Mouse (Mus musculus): ENCODE measurements around the gene Plcb1.
A peak's percentile ranks its signal among the peaks of the same experiment; 100 is the strongest.

Gene Plcb1

DNA sequence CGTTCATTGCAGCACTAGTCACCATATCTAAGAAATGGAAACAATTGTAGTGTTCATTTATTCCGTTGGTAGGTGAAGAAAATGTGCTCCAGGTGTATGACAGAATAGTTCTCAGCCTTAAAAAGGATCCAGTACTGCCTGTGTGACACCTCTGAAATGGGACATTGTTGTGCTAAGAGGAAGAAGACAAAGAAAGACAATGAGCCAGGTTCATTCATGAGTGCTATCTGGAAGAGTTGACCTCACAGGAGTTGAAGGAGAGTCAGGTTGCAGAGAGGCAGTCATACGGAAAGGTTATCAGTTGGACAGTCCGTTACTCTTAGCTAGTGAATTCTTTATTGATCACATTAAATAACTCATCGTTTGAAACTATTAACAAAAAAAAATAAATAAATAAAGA is 286.6 kb downstream of the Plcb1 start:
- DNase-seq (ENCODE audit: low read depth), result no peak

DNA sequence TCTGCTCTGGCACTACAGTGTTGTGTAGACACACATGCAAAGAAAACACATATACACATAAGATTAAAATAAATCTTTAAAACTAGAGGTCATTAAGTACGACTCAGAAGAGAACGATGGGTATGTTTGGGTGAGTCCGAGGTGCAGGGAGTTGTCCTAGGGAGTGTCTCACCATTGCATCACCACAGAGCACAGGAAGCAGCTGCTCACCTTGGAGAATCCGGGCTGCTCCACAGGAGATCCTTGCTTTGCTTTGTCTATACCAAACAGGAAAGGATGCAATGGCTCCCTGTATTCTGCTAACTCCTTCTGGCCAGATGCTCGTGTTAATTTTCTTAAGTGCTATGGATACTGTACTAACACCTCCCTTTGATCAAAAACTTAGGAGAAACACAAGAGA is 287.1 kb downstream of the Plcb1 start:
- DNase-seq (ENCODE audit: low read depth), result no peak

DNA sequence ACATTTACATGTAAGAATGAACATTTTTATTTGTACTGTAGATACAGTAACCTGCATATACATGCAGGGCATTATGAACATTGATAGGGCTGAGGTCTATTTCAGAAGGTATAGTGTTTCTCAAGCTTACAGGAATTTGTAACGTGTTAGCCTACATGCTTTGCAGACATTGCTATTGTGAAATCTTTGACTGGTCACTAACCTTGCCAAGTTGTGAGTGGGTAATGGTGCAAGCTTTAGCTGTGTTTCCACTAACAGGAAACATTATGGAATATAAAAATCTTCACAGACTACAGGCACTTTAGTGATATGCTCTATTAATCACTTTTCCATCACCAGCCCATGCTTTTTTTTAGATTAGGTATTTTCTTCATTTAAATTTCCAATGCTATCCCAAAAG is 289.5 kb downstream of the Plcb1 start:
- DNase-seq (ENCODE audit: low read depth), result no peak

- peak; percentile 22 for DNase-seq (ENCODE audit: low read depth)
Observed at GRCm38 (mm10) chr2:135092588-135093162, 306.8 kb downstream of the Plcb1 start.

- DNase-seq (ENCODE audit: low read depth), result no peak
Observed at GRCm38 (mm10) chr2:135101292-135101691, 315.4 kb downstream of the Plcb1 start.

DNA sequence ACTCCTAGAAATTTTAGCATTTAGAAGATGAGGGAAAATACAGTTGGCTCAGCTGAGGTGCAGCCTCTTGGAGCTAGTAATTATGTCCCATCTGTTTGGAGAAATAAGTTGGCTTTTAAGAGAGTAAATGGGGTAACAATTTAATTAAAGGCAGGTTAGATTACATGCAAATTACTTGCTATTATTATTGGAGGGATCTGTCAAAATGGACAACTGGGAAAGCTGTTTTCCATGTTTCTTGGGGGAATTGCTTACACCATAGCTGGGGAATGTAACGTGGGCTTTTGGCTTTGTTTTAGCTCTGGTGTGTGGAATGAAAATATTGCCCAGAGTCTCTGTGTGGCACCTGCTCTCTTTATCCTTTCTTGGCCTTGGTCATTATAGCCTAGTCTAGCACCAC is 316.1 kb downstream of the Plcb1 start:
- DNase-seq (ENCODE audit: low read depth), result no peak

- DNase-seq (ENCODE audit: low read depth), result no peak
Observed at GRCm38 (mm10) chr2:135106649-135107048, 320.8 kb downstream of the Plcb1 start.

DNA sequence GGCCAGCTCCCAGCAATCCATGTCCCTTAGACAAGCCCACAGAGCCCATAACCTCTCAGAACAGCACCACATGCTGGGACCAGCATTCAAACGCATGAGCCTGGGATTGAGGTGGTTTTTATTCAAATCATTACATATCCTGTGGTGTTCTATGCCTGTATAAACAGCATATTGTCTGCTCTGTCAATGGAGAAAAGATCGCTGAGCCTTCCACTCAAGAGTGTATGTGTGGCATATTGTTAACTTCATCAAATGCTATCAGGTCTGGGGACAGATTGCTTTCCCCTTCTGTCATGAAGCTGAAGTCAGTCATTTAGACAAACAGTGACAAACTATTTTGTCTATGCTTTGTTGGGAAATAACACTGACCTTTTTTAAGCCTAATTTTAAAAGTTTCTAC is 322.7 kb downstream of the Plcb1 start:
- no peak for DNase-seq (ENCODE audit: low read depth)

DNA sequence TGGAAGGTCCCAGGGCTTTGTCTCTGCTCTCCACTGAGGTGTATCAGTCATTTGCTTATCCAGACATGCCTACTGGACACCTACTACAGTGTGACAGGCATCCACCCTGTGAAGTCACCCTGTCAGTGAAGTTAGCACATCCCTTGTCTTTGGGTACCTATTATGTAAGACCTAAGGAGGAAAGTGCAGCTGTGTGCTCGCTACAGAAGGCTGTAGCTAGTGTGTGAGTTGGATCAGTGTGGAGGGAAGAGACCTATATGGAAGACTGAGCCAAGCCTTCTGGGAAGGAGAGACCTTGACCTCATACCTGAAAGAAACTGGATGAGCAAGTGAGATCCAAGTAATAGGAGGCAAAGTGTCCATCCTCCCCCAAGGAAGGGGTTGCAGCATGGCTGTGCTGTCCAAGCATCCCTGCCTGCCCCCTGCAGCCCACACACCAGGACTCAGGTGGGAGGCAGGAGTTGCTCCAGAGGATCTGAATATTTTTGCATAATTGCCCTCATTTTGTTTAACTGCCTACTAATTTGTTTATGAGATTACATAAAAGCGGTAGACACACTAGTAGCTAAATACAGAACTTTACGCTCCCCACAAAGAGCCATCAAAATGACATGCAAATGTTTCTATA is 328.7 kb downstream of the Plcb1 start:
- DNase-seq (ENCODE audit: low read depth), result no peak

GRCm38 (mm10) chr2:135123057-135123456 is 337.2 kb downstream of the Plcb1 start:
- no peak for DNase-seq (ENCODE audit: low read depth)

DNA sequence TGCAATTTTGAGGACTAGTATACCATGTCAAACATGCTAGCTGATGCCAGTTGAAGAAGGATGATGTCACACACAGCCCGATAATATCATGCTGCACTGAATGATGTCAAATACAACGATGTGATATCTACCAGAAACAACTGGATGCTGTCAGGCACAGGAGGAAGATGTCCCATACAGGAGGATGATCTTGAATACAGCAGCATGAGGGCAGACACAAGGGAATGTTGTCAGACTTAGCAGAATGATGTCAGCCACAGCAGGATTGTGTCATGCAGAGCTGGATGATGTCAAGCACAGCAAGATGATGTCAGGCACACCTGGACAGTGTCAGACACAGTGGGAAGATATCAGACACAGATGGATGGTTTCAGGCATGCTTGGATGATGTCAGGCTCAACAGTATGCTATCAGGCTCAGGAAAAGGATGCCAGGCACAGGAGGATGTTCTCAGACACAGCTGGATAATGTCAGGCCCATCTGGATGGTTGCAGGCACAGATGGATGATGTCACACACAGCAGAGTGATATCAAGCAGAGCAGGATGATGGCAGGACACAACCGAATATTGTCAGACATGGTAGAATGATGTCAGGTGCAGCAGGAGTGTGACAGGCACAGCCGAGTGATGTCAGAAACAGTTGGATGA is 338.0 kb downstream of the Plcb1 start:
- no peak for DNase-seq (ENCODE audit: low read depth)

DNA sequence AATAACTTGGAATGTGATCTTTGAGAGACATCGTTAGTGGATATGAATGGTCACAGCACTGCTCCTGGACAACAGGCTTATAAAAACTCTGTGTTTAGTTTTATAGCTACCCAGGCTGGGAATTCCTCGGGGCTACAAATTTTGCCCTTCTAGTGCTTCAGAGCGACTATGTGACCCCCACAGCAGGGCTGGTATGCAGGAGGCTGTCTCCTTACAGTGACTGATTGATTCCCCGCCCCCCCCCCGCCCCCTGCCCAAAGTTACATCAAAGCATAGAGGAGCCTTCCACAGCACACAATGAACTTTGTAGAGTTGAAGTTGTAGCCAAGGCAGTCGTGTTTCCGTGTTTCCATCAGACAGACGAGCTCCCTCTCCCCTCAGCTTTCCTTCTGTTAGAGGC is 354.7 kb downstream of the Plcb1 start:
- no peak for DNase-seq (ENCODE audit: low read depth)

GRCm38 (mm10) chr2:135152289-135152688 is 366.4 kb downstream of the Plcb1 start:
- DNase-seq (ENCODE audit: low read depth), result no peak

DNA sequence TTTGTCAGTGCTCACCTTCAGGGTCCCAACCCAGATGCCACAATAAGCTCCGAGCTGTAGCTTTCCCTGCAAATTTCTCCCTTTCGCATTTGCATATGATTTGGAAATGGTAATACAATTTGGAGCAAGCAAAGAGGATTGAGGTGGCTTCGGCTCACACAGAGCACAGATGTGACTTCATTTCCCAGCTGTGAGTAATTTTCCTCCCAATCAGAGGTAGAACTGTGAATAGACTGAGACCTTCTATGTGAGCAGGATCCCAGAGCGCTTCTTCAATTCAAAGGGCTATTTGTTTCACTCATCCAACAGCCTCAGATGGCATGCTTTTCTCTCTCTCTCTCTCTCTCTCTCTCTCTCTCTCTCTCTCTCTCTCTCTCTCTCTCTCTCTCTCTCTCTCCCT is 367.4 kb downstream of the Plcb1 start:
- no peak for DNase-seq (ENCODE audit: low read depth)

DNA sequence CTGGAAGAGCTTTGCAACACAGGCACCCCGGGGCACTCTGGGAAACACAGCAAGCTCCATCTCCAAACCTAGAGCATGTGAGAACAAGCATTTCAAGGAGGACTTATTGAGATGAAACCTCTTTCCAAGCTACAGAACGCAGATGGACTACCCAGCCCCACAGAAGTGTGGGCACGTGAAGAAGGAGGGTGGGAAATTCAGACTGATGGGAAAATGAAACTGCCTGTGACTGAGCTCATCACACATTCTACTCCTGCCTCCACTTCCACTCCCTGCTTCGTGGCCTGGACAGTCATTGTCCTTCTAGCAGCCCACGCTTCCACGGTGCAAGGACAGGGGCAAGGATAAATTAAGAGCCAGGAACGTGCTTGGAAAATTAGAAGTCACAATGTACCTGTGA is 370.2 kb downstream of the Plcb1 start:
- no peak for DNase-seq (ENCODE audit: low read depth)

DNA sequence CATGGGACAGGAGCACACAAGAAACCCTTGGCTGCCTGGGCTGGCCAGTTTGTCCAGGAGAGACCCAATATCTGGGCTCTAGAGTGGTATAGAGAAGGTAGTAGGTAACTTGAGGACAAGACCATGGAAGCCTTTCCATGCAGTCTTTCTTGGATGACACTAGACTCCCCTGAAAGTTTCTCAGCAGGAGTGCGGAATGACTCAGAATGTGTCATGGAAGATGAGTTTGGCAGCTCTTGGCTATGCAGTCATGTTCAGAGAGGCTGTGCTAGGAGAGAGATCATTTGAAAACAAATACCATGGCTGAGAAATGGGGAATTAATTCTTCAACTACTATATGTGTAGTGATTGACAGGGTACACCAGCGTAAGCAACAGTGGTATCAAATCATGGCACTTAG is 372.1 kb downstream of the Plcb1 start:
- DNase-seq (ENCODE audit: low read depth), result no peak

DNA sequence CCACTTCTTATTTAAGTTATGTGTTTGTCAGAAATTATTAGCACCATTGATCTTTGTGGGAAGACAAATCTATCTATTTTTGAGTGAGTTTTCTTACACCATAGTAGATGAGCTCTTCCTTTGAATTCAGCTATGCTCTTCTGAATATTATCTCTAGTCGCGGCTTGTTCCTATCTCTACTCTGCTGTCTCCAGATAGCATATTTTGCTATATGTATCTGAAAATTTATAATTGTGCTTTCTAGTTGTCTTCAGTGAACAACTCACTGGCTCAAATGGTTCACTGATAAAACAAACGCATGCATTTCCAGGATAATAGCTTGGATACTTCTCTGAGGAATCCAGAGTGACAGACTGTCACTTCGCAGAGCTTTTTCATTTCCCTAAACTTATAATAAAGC is 375.8 kb downstream of the Plcb1 start:
- no peak for DNase-seq (ENCODE audit: low read depth)

DNA sequence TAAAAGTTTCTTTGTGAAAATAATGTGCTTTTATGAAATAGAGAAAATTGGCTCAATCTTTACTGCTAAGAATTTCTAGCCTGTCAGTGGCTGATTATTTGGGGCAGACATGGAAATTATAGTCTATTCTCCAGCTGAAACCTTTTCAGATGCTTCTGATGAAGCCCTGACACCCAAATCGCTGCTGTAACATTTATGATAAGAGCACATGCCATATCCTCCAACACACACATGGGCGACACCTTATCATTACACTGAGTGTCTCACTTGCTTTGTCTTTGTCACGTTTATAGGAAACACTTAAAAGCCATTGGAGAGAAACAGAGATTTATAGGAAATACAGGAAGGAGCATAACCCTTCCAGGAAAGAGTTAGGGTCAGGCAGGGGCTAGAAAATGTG is 379.6 kb downstream of the Plcb1 start:
- no peak for DNase-seq (ENCODE audit: low read depth)

DNA sequence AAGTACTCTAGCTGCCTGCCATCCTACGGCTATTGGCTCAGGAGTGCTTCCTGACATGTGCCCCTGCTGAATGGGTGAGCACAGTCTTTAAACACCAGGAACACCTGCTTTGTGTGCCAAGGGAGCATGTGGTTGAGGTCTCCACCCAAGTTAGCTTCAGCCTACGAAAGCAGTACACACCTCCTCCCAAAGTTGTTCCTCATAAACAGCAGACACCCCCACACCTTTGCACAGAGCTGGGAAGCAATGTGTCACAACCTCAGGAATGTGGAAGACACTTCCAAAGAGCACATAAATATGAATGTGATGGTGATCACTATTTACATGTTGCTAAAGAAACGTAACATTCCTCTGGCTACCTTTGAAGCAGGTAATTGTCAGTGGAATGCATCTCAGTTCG is 389.7 kb downstream of the Plcb1 start:
- no peak for DNase-seq (ENCODE audit: low read depth)

DNA sequence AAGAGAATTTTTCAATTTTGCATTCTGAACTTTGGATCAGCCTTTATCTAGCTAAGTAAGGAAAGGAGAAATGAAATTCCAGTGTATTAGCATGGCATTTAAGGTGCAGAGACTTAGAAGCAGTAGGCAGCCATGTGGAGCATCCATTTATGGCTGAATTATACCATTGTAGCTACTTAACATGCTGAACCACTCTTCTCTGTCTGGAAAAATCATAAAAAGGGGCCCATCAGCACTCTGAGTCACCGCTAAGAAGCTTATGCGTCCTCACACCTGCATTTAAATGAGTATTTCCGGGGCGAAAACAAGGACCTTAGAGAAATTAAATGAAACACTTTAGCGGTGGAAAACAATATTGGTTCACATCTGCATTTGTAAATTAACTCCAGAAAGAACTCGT is 401.8 kb downstream of the Plcb1 start:
- DNase-seq (ENCODE audit: low read depth), result no peak

DNA sequence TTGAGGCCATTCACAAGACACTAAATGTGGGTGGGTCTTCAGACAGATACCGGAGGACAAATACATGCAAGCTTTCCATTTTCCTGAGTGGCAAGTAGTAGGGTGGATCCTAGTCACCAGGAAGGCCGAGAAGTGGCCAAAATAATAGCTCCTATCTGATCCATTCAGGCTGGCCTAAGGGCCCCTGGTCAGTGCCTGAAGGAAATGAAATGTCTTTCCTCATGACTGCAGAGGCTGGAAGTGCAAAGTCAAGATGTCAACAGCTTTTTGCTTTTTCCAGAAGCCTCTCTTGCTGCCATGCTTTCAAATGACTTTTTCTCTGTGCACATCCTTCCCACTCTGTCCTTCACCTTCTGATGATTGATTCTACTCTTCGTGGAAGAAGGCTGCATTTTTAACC is 415.0 kb downstream of the Plcb1 start:
- no peak for DNase-seq (ENCODE audit: low read depth)

- no peak for DNase-seq (ENCODE audit: low read depth)
Observed at GRCm38 (mm10) chr2:135202390-135202789, 416.5 kb downstream of the Plcb1 start.

- no peak for DNase-seq (ENCODE audit: low read depth)
Observed at GRCm38 (mm10) chr2:135204141-135205120, 418.6 kb downstream of the Plcb1 start.
